Mouse (Mus musculus) heart, postnatal 25 days (tissue): ENCODE results near the gene Ctdsp1. TPM values are rescaled to one million over a fixed set of nuclear protein-coding genes. Genes with fewer than 3 reads are reported as not detected.
"Not testable (repeated sequence)": the region's sequence is repeated elsewhere in the genome, so short reads cannot be mapped to it uniquely, and the experiment has no call there.

Source experiments
- DNase-seq: peaks from one replicate; pipeline ENCODE4 v3.0.0; 2022; ENCODE audit warnings: low spot score
- intact Hi-C: fragments of 180-260 bp; cut with DNase I; formaldehyde crosslinking; loops from one replicate; pipeline ENCODE4 v1.15.1; 2025
- total RNA-seq, 2 experiments: library from RNA; stranded (reverse); gene quantifications; 2 replicates each; pipeline ENCODE4 v1.2.3; 2021

Ctdsp1 gene
- total RNA-seq, 2 experiments from 2014 or later, result 123 to 139 TPM

- DNase-seq, result no peak
- intact Hi-C loops, result no loop called here
Measured at GRCm38 (mm10) chr1:74394311-74394710, 3.0 kb downstream of the Ctdsp1 start.

GRCm38 (mm10) chr1:74394858-74395257, 3.5 kb downstream of the Ctdsp1 start:
- intact Hi-C loops, result no loop called here
- no peak for DNase-seq

- no peak for DNase-seq
- intact Hi-C loops, result no loop called here
Measured at GRCm38 (mm10) chr1:74395290-74395689, 4.0 kb downstream of the Ctdsp1 start.

GRCm38 (mm10) chr1:74396456-74397222, 5.3 kb downstream of the Ctdsp1 start:
- DNase-seq, intact Hi-C loops: not testable (repeated sequence)

GRCm38 (mm10) chr1:74397268-74397918, 6.1 kb downstream of the Ctdsp1 start:
- peak; percentile 99 for DNase-seq
- intact Hi-C loops, result no loop called here

GRCm38 (mm10) chr1:74397919-74398451, 6.7 kb downstream of the Ctdsp1 start:
- intact Hi-C loops, result loop anchor here (2.0 kb wide), 1 partner anchor 55 kb away; no protein-coding TSS in a partner anchor
- peak; percentile 44 for DNase-seq

GRCm38 (mm10) chr1:74400531-74400930, 9.2 kb downstream of the Ctdsp1 start:
- intact Hi-C loops, result no loop called here
- no peak for DNase-seq

GRCm38 (mm10) chr1:74401015-74401702, 9.8 kb downstream of the Ctdsp1 start:
- intact Hi-C loops, result no loop called here
- DNase-seq, result no peak

- DNase-seq, result no peak
- intact Hi-C loops, result no loop called here
Measured at GRCm38 (mm10) chr1:74404206-74404605, 12.9 kb downstream of the Ctdsp1 start.

- DNase-seq, result no peak
- intact Hi-C loops, result no loop called here
Measured at GRCm38 (mm10) chr1:74408589-74409504, 17.5 kb downstream of the Ctdsp1 start, which contains the start of gene Vil1. Gene Vil1, plus strand, starts transcription at chr1:74409376.

GRCm38 (mm10) chr1:74411753-74412325, 20.5 kb downstream of the Ctdsp1 start:
- intact Hi-C loops, result no loop called here

GRCm38 (mm10) chr1:74412711-74413110, 21.4 kb downstream of the Ctdsp1 start:
- intact Hi-C loops, result no loop called here
- no peak for DNase-seq

More at GRCm38 (mm10) chr1:74411753-74412325, 20.5 kb downstream of the Ctdsp1 start:
- no peak for DNase-seq

GRCm38 (mm10) chr1:74415143-74415542, 23.8 kb downstream of the Ctdsp1 start:
- intact Hi-C loops, result no loop called here
- no peak for DNase-seq

GRCm38 (mm10) chr1:74418747-74419439, 27.6 kb downstream of the Ctdsp1 start:
- intact Hi-C loops, result no loop called here
- no peak for DNase-seq

- peak; percentile 8 for DNase-seq
- intact Hi-C loops, result no loop called here
Measured at GRCm38 (mm10) chr1:74419440-74419794, 28.1 kb downstream of the Ctdsp1 start.

GRCm38 (mm10) chr1:74423147-74423546, 31.8 kb downstream of the Ctdsp1 start:
- intact Hi-C loops, result no loop called here
- no peak for DNase-seq

- intact Hi-C loops, result no loop called here
- DNase-seq, result no peak
Measured at GRCm38 (mm10) chr1:74425845-74426244, 34.5 kb downstream of the Ctdsp1 start.

GRCm38 (mm10) chr1:74433220-74433619, 41.9 kb downstream of the Ctdsp1 start:
- DNase-seq, result no peak
- intact Hi-C loops, result no loop called here

- no peak for DNase-seq
- intact Hi-C loops, result no loop called here
Measured at GRCm38 (mm10) chr1:74434596-74434995, 43.3 kb downstream of the Ctdsp1 start.
